Mouse (Mus musculus): ENCODE results near the gene Hspb7. TPM values are rescaled to one million over a fixed set of nuclear protein-coding genes. Genes with fewer than 3 reads are reported as not detected.

Gene Hspb7
- total and polyA plus RNA-seq, 3 experiments: 1,028 to 1,498 (median 1,066) TPM

DNA sequence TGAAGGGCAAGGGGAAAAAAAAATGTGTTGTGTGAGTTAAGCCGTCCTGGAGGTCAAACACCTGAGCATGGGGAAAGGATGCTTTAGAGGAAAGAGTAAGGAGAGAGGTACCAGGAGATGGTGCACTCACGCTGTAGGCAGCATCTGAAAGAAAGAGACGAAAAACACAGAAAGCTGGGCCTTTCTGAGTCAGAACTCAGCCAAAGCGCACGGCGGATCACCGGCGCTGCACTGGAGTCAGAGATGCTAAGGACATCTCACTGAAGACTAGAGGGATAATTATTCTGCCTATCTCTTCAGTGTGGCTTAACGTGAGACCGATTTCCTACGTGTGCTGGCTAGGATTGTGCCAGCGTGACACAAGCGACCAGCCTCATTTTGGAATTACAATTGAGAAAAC lies 7.3 kb downstream of the Hspb7 start:
- 73% methylated on average over 13 of the region's 13 CpGs for WGBS
- Histone ChIP-seq H3K27ac (no peak overlapping the region; the same call in 1 of the 2 replicates), H3K4me1 (ENCODE audit: control insufficient read depth, insufficient read depth, low read length) (peaks cover 3% of the 10 kb centered on the region; the same call in 1 of the 2 replicates), H3K36me3 (ENCODE audit: control insufficient read depth, insufficient read depth, low read length) (no peaks in the 10 kb centered on the region), H3K4me3 (no peak overlapping the region), H3K79me2 (replicated peaks; ENCODE audit: control insufficient read depth, insufficient read depth, low read length) (no peaks in the 10 kb centered on the region), H3K27me3 (ENCODE audit: control insufficient read depth, insufficient read depth, low read length) (no peaks in the 10 kb centered on the region), H3K9ac (ENCODE audit: low read depth, low read length) (no peak overlapping the region)
- intact Hi-C loops (cut with DNase I): no loop called here
- TF ChIP-seq CTCF (IDR thresholded peaks at IDR 0.05) (no peak), EP300 (IDR thresholded peaks at IDR 0.05; ENCODE audit: insufficient read depth, low read depth, low read length) (peak; percentile 16; the same call in 1 of the 2 replicates), POLR2A (IDR thresholded peaks at IDR 0.05; ENCODE audit: insufficient read depth, low read depth, low read length) (peak; percentile 71)
- DNase-seq: no peak

GRCm38 (mm10) chr4:141429381-141429780 lies 8.8 kb downstream of the Hspb7 start:
- DNase-seq: no peak
- Histone ChIP-seq H3K4me1 (ENCODE audit: control insufficient read depth, insufficient read depth, low read length) (peaks cover 3% of the 10 kb centered on the region; the same call in 1 of the 2 replicates), H3K9ac (ENCODE audit: low read depth, low read length) (no peak overlapping the region), H3K79me2 (replicated peaks; ENCODE audit: control insufficient read depth, insufficient read depth, low read length) (no peaks in the 10 kb centered on the region), H3K36me3 (ENCODE audit: control insufficient read depth, insufficient read depth, low read length) (no peaks in the 10 kb centered on the region), H3K4me3 (no peak overlapping the region), H3K27me3 (ENCODE audit: control insufficient read depth, insufficient read depth, low read length) (no peaks in the 10 kb centered on the region), H3K27ac (no peak overlapping the region)
- TF ChIP-seq EP300 (IDR thresholded peaks at IDR 0.05; ENCODE audit: insufficient read depth, low read depth, low read length): no peak
- TF ChIP-seq POLR2A (IDR thresholded peaks at IDR 0.05; ENCODE audit: insufficient read depth, low read depth, low read length): peak; percentile 38
- no peak for TF ChIP-seq CTCF (IDR thresholded peaks at IDR 0.05)
- intact Hi-C loops (cut with DNase I): no loop called here
- WGBS: 64% methylated on average over 6 of the region's 6 CpGs

GRCm38 (mm10) chr4:141429847-141430246 lies 9.3 kb downstream of the Hspb7 start:
- 0 out of 2 replicates have a peak, but pooled peaks have one; percentile 27 for TF ChIP-seq EP300 (IDR thresholded peaks at IDR 0.05; ENCODE audit: insufficient read depth, low read depth, low read length)
- peak; percentile 80 for TF ChIP-seq CTCF (IDR thresholded peaks at IDR 0.05)
- no peak for TF ChIP-seq POLR2A (IDR thresholded peaks at IDR 0.05; ENCODE audit: insufficient read depth, low read depth, low read length)
- H3K4me1 ChIP-seq (ENCODE audit: control insufficient read depth, insufficient read depth, low read length): peaks cover 3% of the 10 kb centered on the region; the same call in 1 of the 2 replicates
- H3K9ac ChIP-seq (ENCODE audit: low read depth, low read length): no peak overlapping the region
- H3K27ac ChIP-seq: no peak overlapping the region
- H3K79me2 ChIP-seq (replicated peaks; ENCODE audit: control insufficient read depth, insufficient read depth, low read length): no peaks in the 10 kb centered on the region
- intact Hi-C loops (cut with DNase I): loop anchor here (1.0 to 2.0 kb wide), 3 partner anchors 26 to 76 kb away; no protein-coding TSS in a partner anchor
- peak in 1 of 2 experiments; percentile 55 for DNase-seq
- no peaks in the 10 kb centered on the region for H3K36me3 ChIP-seq (ENCODE audit: control insufficient read depth, insufficient read depth, low read length)
- no peaks in the 10 kb centered on the region for H3K27me3 ChIP-seq (ENCODE audit: control insufficient read depth, insufficient read depth, low read length)
- WGBS: 39% methylated on average over 9 of the region's 9 CpGs
- H3K4me3 ChIP-seq: no peak overlapping the region

DNA sequence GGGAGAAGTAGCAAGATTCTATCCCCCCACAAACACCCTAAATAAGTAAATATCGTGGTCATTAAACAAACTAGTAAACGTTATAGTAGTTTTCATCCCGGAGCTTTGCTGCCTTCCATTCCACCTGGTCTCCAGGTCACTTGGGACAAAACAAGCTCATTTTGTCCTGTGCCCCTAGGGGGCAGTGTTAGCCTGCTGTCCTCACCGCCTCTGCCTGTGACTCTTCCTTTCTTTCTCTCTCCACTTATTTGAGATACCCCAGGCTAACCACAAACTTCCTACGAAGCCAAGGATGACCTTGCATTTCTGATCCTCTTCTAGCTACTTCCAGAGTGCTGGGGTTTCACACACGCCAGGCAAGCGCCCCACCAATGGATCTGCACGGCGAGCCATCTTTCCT lies 10.4 kb downstream of the Hspb7 start:
- intact Hi-C loops (cut with DNase I): loop anchor here (1.0 to 2.0 kb wide), 5 partner anchors 27 to 144 kb away; no protein-coding TSS in a partner anchor
- no peak overlapping the region for H3K9ac ChIP-seq (ENCODE audit: low read depth, low read length)
- peak; percentile 75 to 83 for DNase-seq
- H3K27ac ChIP-seq: no peak overlapping the region
- H3K27me3 ChIP-seq (ENCODE audit: control insufficient read depth, insufficient read depth, low read length): no peaks in the 10 kb centered on the region
- no peaks in the 10 kb centered on the region for H3K79me2 ChIP-seq (replicated peaks; ENCODE audit: control insufficient read depth, insufficient read depth, low read length)
- H3K4me1 ChIP-seq (ENCODE audit: control insufficient read depth, insufficient read depth, low read length): peaks cover 3% of the 10 kb centered on the region; the same call in 1 of the 2 replicates
- no peaks in the 10 kb centered on the region for H3K36me3 ChIP-seq (ENCODE audit: control insufficient read depth, insufficient read depth, low read length)
- H3K4me3 ChIP-seq: no peak overlapping the region
- WGBS: 42% methylated on average over 9 of the region's 9 CpGs
- no peak for TF ChIP-seq POLR2A (IDR thresholded peaks at IDR 0.05; ENCODE audit: insufficient read depth, low read depth, low read length)
- peak; percentile 77 for TF ChIP-seq EP300 (IDR thresholded peaks at IDR 0.05; ENCODE audit: insufficient read depth, low read depth, low read length)
- peak; percentile 97; the same call in 1 of the 2 replicates for TF ChIP-seq CTCF (IDR thresholded peaks at IDR 0.05)

- H3K27me3 ChIP-seq (ENCODE audit: control insufficient read depth, insufficient read depth, low read length): no peaks in the 10 kb centered on the region
- no peaks in the 10 kb centered on the region for H3K79me2 ChIP-seq (replicated peaks; ENCODE audit: control insufficient read depth, insufficient read depth, low read length)
- intact Hi-C loops (cut with DNase I): no loop called here
- no peak for DNase-seq
- no peaks in the 10 kb centered on the region for H3K4me1 ChIP-seq (ENCODE audit: control insufficient read depth, insufficient read depth, low read length)
- no peak overlapping the region for H3K27ac ChIP-seq
- no peak overlapping the region for H3K4me3 ChIP-seq
- 54% methylated on average over 14 of the region's 14 CpGs for WGBS
- no peak overlapping the region for H3K9ac ChIP-seq (ENCODE audit: low read depth, low read length)
- TF ChIP-seq CTCF (IDR thresholded peaks at IDR 0.05): no peak
- no peaks in the 10 kb centered on the region for H3K36me3 ChIP-seq (ENCODE audit: control insufficient read depth, insufficient read depth, low read length)
These were observed 12.1 kb downstream of the Hspb7 start for GRCm38 (mm10) chr4:141432666-141433065.

- no peaks in the 10 kb centered on the region for H3K4me1 ChIP-seq (ENCODE audit: control insufficient read depth, insufficient read depth, low read length)
- no peaks in the 10 kb centered on the region for H3K79me2 ChIP-seq (replicated peaks; ENCODE audit: control insufficient read depth, insufficient read depth, low read length)
- WGBS: 86% methylated on average over 18 of the region's 18 CpGs
- no peak for DNase-seq
- no peak overlapping the region for H3K9ac ChIP-seq (ENCODE audit: low read depth, low read length)
- no peak for TF ChIP-seq CTCF (IDR thresholded peaks at IDR 0.05)
- intact Hi-C loops (cut with DNase I): no loop called here
- H3K27ac ChIP-seq: no peak overlapping the region
- H3K4me3 ChIP-seq: no peak overlapping the region
- H3K27me3 ChIP-seq (ENCODE audit: control insufficient read depth, insufficient read depth, low read length): no peaks in the 10 kb centered on the region
- no peaks in the 10 kb centered on the region for H3K36me3 ChIP-seq (ENCODE audit: control insufficient read depth, insufficient read depth, low read length)
These were observed 12.6 kb downstream of the Hspb7 start for GRCm38 (mm10) chr4:141433191-141433590.

Measured in heart, adult 2 months (tissue).